Mouse (Mus musculus) brain, embryonic 14.5 days (tissue): ENCODE measurements around the gene Inmt.

ENCODE experiments used
- CTCF ChIP-seq: fragments of 200-500 bp; IDR thresholded peaks from 2 replicates; pipeline ENCODE4 v1.5.1; 2012; ENCODE audit warnings: inconsistent platforms, mild to moderate bottlenecking, moderate library complexity, borderline replicate concordance; ENCODE audit not compliant: insufficient read depth, insufficient read length; ENCODE audit errors: extremely low read depth
- POLR2A ChIP-seq: fragments of 200-500 bp; IDR thresholded peaks from 2 replicates; pipeline ENCODE4 v1.6.1; 2012; ENCODE audit warnings: mild to moderate bottlenecking, inconsistent platforms, borderline replicate concordance; ENCODE audit not compliant: poor library complexity, insufficient read depth, insufficient read length, severe bottlenecking; ENCODE audit errors: extremely low read depth

DNA sequence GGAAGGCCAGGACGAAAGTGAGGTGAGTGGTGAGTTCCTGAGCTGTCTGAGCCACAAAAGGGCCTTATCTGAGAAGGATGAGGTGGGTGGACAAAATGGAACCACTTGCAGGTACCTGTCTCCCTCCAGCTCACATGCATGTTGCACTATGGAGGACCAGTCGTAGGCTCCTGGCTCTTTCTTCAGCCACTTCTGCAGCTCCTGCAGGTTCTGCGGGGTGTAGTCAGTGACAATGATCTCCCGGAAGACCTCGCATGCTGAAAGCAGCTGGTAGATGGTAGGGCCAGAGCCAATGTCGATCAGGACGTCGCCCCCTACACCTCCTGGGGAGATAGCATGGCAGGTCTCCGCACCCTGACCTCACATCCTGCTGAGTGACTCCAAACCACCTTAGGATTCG, 1.7 kb downstream of the Inmt start:
- TF ChIP-seq CTCF (no peak), POLR2A (no peak)
